Mouse (Mus musculus): ENCODE measurements around the gene Nsmce3. TPM values are rescaled to one million over a fixed set of nuclear protein-coding genes. Genes with fewer than 3 reads are reported as not detected.

Nsmce3 gene
- 1 to 10 TPM; 2.1 to 2.4 TPM for total RNA-seq (2021)
- long read RNA-seq, experiment 1, full-length matches to known transcripts = 24 of 24 reads
- long read RNA-seq, experiment 1, partial matches to known transcripts = 0 of 24 reads
- long read RNA-seq, experiment 1, other reads (novel, unspliced or antisense) = 0 of 24 reads
- long read RNA-seq, experiment 2, full-length matches to known transcripts = 22 of 22 reads
- long read RNA-seq, experiment 2, partial matches to known transcripts = 0 of 22 reads
- long read RNA-seq, experiment 2, other reads (novel, unspliced or antisense) = 0 of 22 reads

- peak; percentile 93 for DNase-seq
Observed at GRCm38 (mm10) chr7:64872743-64873241, at the start of gene Nsmce3. TSS of gene Nsmce3 (minus strand) at chr7:64872997.

GRCm38 (mm10) chr7:64921189-64921588 lies 48.4 kb upstream of the Nsmce3 start:
- DNase-seq = no peak

- DNase-seq = no peak
Observed at GRCm38 (mm10) chr7:64920735-64921134, 47.9 kb upstream of the Nsmce3 start.

GRCm38 (mm10) chr7:64916654-64917053 lies 43.9 kb upstream of the Nsmce3 start:
- no peak for DNase-seq

GRCm38 (mm10) chr7:64915121-64915520 lies 42.3 kb upstream of the Nsmce3 start:
- DNase-seq = no peak

- DNase-seq = no peak
Observed at GRCm38 (mm10) chr7:64911945-64912344, 39.1 kb upstream of the Nsmce3 start.

GRCm38 (mm10) chr7:64910208-64910607 lies 37.4 kb upstream of the Nsmce3 start:
- no peak for DNase-seq

- DNase-seq = no peak
Observed at GRCm38 (mm10) chr7:64906955-64907354, 34.2 kb upstream of the Nsmce3 start.

- DNase-seq = no peak
Observed at GRCm38 (mm10) chr7:64905506-64905905, 32.7 kb upstream of the Nsmce3 start.

GRCm38 (mm10) chr7:64900249-64900648 lies 27.5 kb upstream of the Nsmce3 start:
- DNase-seq = no peak

- no peak for DNase-seq
Observed at GRCm38 (mm10) chr7:64896587-64896986, 23.8 kb upstream of the Nsmce3 start.

- no peak for DNase-seq
Observed at GRCm38 (mm10) chr7:64895685-64896101, 22.9 kb upstream of the Nsmce3 start.

- DNase-seq = peak; percentile 50
Observed at GRCm38 (mm10) chr7:64891139-64891538, 18.3 kb upstream of the Nsmce3 start.

GRCm38 (mm10) chr7:64889919-64890318 lies 17.1 kb upstream of the Nsmce3 start:
- DNase-seq = peak; percentile 32

GRCm38 (mm10) chr7:64884187-64884862 lies 11.5 kb upstream of the Nsmce3 start:
- no peak for DNase-seq

GRCm38 (mm10) chr7:64882243-64882642 lies 9.4 kb upstream of the Nsmce3 start:
- DNase-seq = no peak

GRCm38 (mm10) chr7:64881387-64881786 lies 8.6 kb upstream of the Nsmce3 start:
- no peak for DNase-seq

GRCm38 (mm10) chr7:64880415-64880814 lies 7.6 kb upstream of the Nsmce3 start:
- DNase-seq = no peak

- DNase-seq = no peak
Observed at GRCm38 (mm10) chr7:64874941-64875340, 2.1 kb upstream of the Nsmce3 start.

GRCm38 (mm10) chr7:64873266-64873665 lies 469 bp upstream of the Nsmce3 start:
- no peak for DNase-seq

GRCm38 (mm10) chr7:64871987-64872742 lies 632 bp downstream of the Nsmce3 start:
- no peak for DNase-seq

GRCm38 (mm10) chr7:64869549-64870065 lies 3.2 kb downstream of the Nsmce3 start:
- no peak for DNase-seq

- no peak for DNase-seq
Observed at GRCm38 (mm10) chr7:64863538-64863937, 9.3 kb downstream of the Nsmce3 start.

All from gastrocnemius, postnatal 25 days (tissue).